Mouse (Mus musculus) effector memory CD4-positive, alpha-beta T cell, adult 7 months (primary cell): Measurements from ENCODE around the gene Rpl21. TPM values are rescaled to one million over a fixed set of nuclear protein-coding genes. Genes with fewer than 3 reads are reported as not detected.

ENCODE experiments used
- polyA plus RNA-seq: library from polyadenylated mRNA; unstranded; fragments of 100-300 nt; shearing (Covaris generic); gene quantifications from one replicate; pipeline ENCODE4 v1.2.1, GENCODE M21; 2017

Gene Rpl21
- polyA plus RNA-seq, result 419 TPM

GRCm38 (mm10) chr5:146832769-146833448 lies at the start of gene Rpl21:
TSS of gene Rpl21 (plus strand) at chr5:146832890.

GRCm38 (mm10) chr5:146794853-146795252 lies 37.8 kb upstream of the Rpl21 start, which contains the start of gene Usp12:
TSS of gene Usp12 (minus strand) at chr5:146795006.

GRCm38 (mm10) chr5:146844945-146845365 lies 12.3 kb downstream of the Rpl21 start, which contains the start of gene Rasl11a:
TSS of gene Rasl11a (plus strand) at chr5:146845071.

Other genes starting within 250 kb of the Rpl21 start
- not detected for gene Gpr12, start 247.7 kb upstream of the Rpl21 start, polyA plus RNA-seq
- gene Usp12, start 37.9 kb upstream of the Rpl21 start, polyA plus RNA-seq, result 38.1 TPM
- gene Rasl11a, start 12.2 kb downstream of the Rpl21 start, polyA plus RNA-seq, result 15.8 TPM
- gene Gtf3a, start 115.8 kb downstream of the Rpl21 start, polyA plus RNA-seq, result 49.7 TPM
- 19.5 TPM for gene Mtif3, start 130.9 kb downstream of the Rpl21 start, polyA plus RNA-seq
- 79.5 TPM for gene Lnx2, start 243.7 kb downstream of the Rpl21 start, polyA plus RNA-seq
- 184 TPM for gene Polr1d, start 244.2 kb downstream of the Rpl21 start, polyA plus RNA-seq